Mouse (Mus musculus) spleen, adult 2 months (tissue): ENCODE data around the gene Dcaf15.
A peak's percentile ranks its signal among the peaks of the same experiment; 100 is the strongest.

Experiments used
- CTCF ChIP-seq: fragments of 200-500 bp; IDR thresholded peaks from 2 replicates; pipeline ENCODE4 v1.5.1; 2011; ENCODE audit warnings: mild to moderate bottlenecking, inconsistent platforms; ENCODE audit not compliant: insufficient read depth, insufficient read length, insufficient replicate concordance; ENCODE audit errors: extremely low read depth
- POLR2A ChIP-seq: fragments of 200-500 bp; IDR thresholded peaks from 2 replicates; pipeline ENCODE4 v1.6.1; 2011; ENCODE audit warnings: low read depth, low read length, inconsistent platforms

DNA sequence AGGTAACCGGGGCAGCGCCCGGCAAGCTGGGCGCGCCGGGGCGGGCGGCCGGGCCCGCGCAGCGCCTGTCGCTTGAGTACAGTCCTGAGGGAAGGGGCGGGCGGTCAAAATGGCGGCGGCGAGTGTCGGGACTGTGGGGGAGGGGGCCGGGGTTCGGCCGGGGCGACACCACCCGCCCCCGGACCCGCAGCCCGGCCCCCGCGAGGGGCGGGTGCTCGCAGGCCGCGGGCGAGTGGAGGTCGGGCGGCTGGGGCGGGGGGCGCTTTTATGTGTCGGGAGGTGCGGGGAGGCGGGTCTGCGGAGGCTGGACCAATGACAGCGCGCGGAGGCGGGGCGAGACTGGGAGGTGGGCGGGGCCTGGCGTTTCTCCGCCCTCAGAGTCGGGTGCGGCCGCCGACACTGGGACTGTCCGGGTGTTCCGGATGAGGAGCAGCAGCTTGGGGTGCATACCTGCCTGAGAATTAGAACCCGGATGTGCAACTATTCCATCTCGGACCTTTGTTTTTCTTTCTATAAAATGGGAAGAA is 37.5 kb downstream of the Dcaf15 start:
- TF ChIP-seq CTCF (no peak), POLR2A (peak; percentile 53)
